Mouse (Mus musculus) stomach, embryonic 15.5 days (tissue): ENCODE results near the gene A930009A15Rik. TPM values are rescaled to one million over a fixed set of nuclear protein-coding genes. Genes with fewer than 3 reads are reported as not detected.

Experiments
- ATAC-seq: fragments of 200-750 bp; cut with Nextera tagmentation; 2 replicates; pipeline ENCODE4 v1.8.0; 2017; ENCODE audit warnings: low read depth, moderate number of reproducible peaks, moderate TSS enrichment; ENCODE audit not compliant: insufficient read depth, low FRiP score
- H3K27ac ChIP-seq: fragments of 300-500 bp; sonication (generic); 2 replicates; pipeline ENCODE4 v1.5.1; 2015; ENCODE audit warnings: mild to moderate bottlenecking, inconsistent platforms
- H3K27me3 ChIP-seq: fragments of 300-500 bp; sonication (generic); replicated peaks from 2 replicates; pipeline ENCODE4 v1.6.1; 2015; ENCODE audit warnings: inconsistent platforms
- H3K36me3 ChIP-seq: fragments of 300-500 bp; sonication (generic); 2 replicates; pipeline ENCODE4 v1.6.1; 2015; ENCODE audit warnings: inconsistent platforms
- H3K4me1 ChIP-seq: fragments of 300-500 bp; sonication (generic); 2 replicates; pipeline ENCODE4 v1.6.1; 2015; ENCODE audit warnings: inconsistent platforms
- H3K4me2 ChIP-seq: fragments of 300-500 bp; sonication (generic); 2 replicates; pipeline ENCODE4 v1.6.1; 2015; ENCODE audit warnings: mild to moderate bottlenecking, inconsistent platforms
- H3K4me3 ChIP-seq: fragments of 300-500 bp; sonication (generic); replicated peaks from 2 replicates; pipeline ENCODE4 v1.5.1; 2015; ENCODE audit warnings: inconsistent platforms
- H3K9ac ChIP-seq: fragments of 300-500 bp; sonication (generic); 2 replicates; pipeline ENCODE4 v1.6.1; 2015; ENCODE audit warnings: inconsistent platforms
- H3K9me3 ChIP-seq: fragments of 300-500 bp; sonication (generic); 2 replicates; pipeline ENCODE4 v1.6.1; 2016; ENCODE audit warnings: inconsistent platforms
- WGBS: fragments of 180-500 bp; shearing (Covaris S2); methylation state at CpG from one replicate; pipeline ENCODE4 v1.1.7; 2015; 5-methylcytosine and 5-hydroxymethylcytosine counted together
- polyA plus RNA-seq: library from polyadenylated mRNA; unstranded; fragments of >200 nt; fragmentation: Nextera tagmentation; extraction: Ambion mirVana; gene quantifications from 2 replicates; pipeline ENCODE4 v1.2.1, GENCODE M21; 2015

A930009A15Rik gene
- polyA plus RNA-seq, 1 experiment from 2014 or later = not detected

GRCm38 (mm10) chr10:115623481-115623880 lies 53.7 kb downstream of the A930009A15Rik start:
- no peak overlapping the region for H3K4me2 ChIP-seq
- 68% methylated on average over 7 of the region's 7 CpGs for WGBS

DNA sequence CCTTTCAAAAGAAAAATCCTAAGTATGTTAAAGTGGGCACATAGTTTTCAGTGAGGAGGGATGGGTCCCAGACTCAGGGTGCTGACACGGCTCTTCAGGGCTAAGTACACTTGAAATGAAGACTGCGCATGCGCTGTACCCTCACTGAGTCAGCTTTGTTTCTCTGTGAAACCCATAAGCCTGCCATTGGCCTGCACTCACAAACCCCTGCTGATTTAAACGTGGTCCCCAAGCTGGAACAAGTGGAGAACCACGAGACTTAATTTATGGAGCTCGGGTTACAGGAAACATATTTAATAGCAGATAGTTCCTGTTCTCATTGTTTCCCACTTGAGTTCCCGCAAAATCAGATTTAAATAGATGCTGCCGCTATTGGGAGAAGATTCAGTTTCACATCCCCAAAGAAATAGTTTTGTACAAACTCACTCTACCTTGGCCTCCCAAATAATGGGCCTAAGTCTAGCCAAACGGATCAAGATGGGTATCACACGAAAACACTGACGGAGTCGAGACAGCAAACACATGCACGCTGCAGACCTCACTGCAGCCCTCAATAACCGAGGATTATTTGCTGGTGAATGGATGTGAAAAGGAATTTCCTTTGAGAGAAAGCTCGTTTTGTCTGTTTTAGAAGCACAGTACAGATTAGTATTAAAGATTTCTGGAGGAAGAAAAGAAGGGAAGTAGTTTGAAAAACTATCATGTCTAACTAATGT lies 54.3 kb downstream of the A930009A15Rik start:
- H3K36me3 ChIP-seq = no peaks in the 10 kb centered on the region
- H3K9ac ChIP-seq = no peak overlapping the region
- H3K27me3 ChIP-seq = no peaks in the 10 kb centered on the region
- WGBS = 60% methylated on average over 15 of the region's 15 CpGs
- no peaks in the 10 kb centered on the region for H3K4me1 ChIP-seq
- H3K4me3 ChIP-seq = no peak overlapping the region
- H3K4me2 ChIP-seq = no peak overlapping the region
- H3K27ac ChIP-seq = no peak overlapping the region
- no peaks in the 10 kb centered on the region for H3K9me3 ChIP-seq
- ATAC-seq = no peak

More at GRCm38 (mm10) chr10:115623481-115623880, 53.7 kb downstream of the A930009A15Rik start:
- Histone ChIP-seq H3K27me3 (no peaks in the 10 kb centered on the region), H3K36me3 (no peaks in the 10 kb centered on the region), H3K9me3 (no peaks in the 10 kb centered on the region), H3K4me1 (0 out of 2 replicates have a peak, but pooled peaks cover 3% of the 10 kb centered on the region), H3K4me3 (no peak overlapping the region), H3K9ac (no peak overlapping the region), H3K27ac (no peak overlapping the region)
- no peak for ATAC-seq

DNA sequence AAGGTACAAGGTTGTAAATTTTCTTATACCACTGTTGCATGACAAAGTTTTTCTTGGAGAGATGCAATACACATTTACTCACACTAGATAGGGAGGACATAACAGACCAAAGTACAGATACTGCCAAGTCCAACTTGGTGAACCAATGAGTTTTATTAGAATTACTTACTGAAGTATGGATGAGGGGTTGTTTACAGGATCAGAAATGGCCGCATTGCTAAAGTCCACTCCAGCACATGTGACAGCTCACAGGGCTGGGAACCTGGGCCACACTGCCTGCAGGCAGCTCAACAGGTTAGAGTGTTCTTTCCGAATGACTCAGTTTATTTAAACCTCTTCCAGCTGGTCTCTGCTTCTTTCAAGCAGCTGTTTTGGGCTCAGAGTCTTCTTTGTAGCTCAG lies 55.2 kb downstream of the A930009A15Rik start:
- 62% methylated on average over 2 of the region's 2 CpGs for WGBS
- no peak overlapping the region for H3K4me3 ChIP-seq
- no peaks in the 10 kb centered on the region for H3K9me3 ChIP-seq
- no peaks in the 10 kb centered on the region for H3K4me1 ChIP-seq
- no peaks in the 10 kb centered on the region for H3K36me3 ChIP-seq
- H3K27me3 ChIP-seq = no peaks in the 10 kb centered on the region
- H3K27ac ChIP-seq = no peak overlapping the region
- no peak for ATAC-seq
- no peak overlapping the region for H3K9ac ChIP-seq
- H3K4me2 ChIP-seq = no peak overlapping the region

DNA sequence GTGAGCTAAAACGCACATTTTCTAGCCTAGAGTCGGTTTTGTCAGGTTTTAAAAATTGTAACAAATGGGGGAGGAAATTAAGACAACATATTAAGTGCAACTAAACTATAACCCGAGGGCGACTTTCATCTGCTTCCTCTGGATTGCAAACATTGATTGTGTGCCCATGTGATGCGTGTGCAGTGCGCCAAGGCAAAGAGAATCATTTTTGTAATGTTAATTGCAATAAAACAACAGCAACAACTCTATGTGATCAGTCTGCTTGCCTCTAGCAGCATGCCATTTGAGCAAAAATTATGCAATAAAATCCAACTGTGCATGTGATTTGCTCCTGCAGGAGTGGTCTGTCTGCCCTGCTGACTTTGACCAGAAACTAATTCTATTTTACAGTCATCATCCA lies 56.9 kb downstream of the A930009A15Rik start:
- ATAC-seq = no peak
- Histone ChIP-seq H3K27ac (no peak overlapping the region), H3K4me2 (no peak overlapping the region), H3K27me3 (no peaks in the 10 kb centered on the region), H3K4me1 (no peaks in the 10 kb centered on the region), H3K4me3 (no peak overlapping the region), H3K9me3 (no peaks in the 10 kb centered on the region), H3K9ac (no peak overlapping the region), H3K36me3 (no peaks in the 10 kb centered on the region)
- 82% methylated on average over 6 of the region's 6 CpGs for WGBS

Other genes starting within 250 kb of the A930009A15Rik start
- gene Tmem19, start 207.5 kb upstream of the A930009A15Rik start, polyA plus RNA-seq = 27.4 and 30.8 TPM in 2 replicates
- 23.5 and 24.9 TPM in 2 replicates for gene Thap2, start 185.5 kb upstream of the A930009A15Rik start, polyA plus RNA-seq
- gene Zfc3h1, start 185.0 kb upstream of the A930009A15Rik start, polyA plus RNA-seq = 16.5 and 20.9 TPM in 2 replicates
- 3.1 and 4.4 TPM in 2 replicates for gene Lgr5, start 17.8 kb downstream of the A930009A15Rik start, polyA plus RNA-seq
- 126 and 128 TPM in 2 replicates for gene Tspan8, start 246.8 kb downstream of the A930009A15Rik start, polyA plus RNA-seq